Mouse (Mus musculus) neural tube, embryonic 15.5 days (tissue): Measurements from ENCODE around the gene Elmsan1. TPM values are rescaled to one million over a fixed set of nuclear protein-coding genes. Genes with fewer than 3 reads are reported as not detected.

Source experiments
- ATAC-seq: fragments of 200-750 bp; cut with Nextera tagmentation; 2 replicates; pipeline ENCODE4 v1.8.0; 2017; ENCODE audit warnings: mild to moderate bottlenecking, moderate TSS enrichment, moderate library complexity; ENCODE audit not compliant: low FRiP score
- H3K27ac ChIP-seq: fragments of 300-500 bp; sonication (generic); replicated peaks from 2 replicates; pipeline ENCODE4 v1.5.1; 2015; ENCODE audit warnings: mild to moderate bottlenecking, inconsistent platforms
- H3K27me3 ChIP-seq: fragments of 300-500 bp; sonication (generic); replicated peaks from 2 replicates; pipeline ENCODE4 v1.6.1; 2015; ENCODE audit warnings: inconsistent platforms
- H3K36me3 ChIP-seq: fragments of 300-500 bp; sonication (generic); 2 replicates; pipeline ENCODE4 v1.6.1; 2015; ENCODE audit warnings: inconsistent platforms
- H3K4me1 ChIP-seq: fragments of 300-500 bp; sonication (generic); 2 replicates; pipeline ENCODE4 v1.6.1; 2015; ENCODE audit warnings: inconsistent platforms
- H3K4me2 ChIP-seq: fragments of 300-500 bp; sonication (generic); 2 replicates; pipeline ENCODE4 v1.6.1; 2015; ENCODE audit warnings: inconsistent platforms, mild to moderate bottlenecking, moderate library complexity
- H3K4me3 ChIP-seq: fragments of 300-500 bp; sonication (generic); replicated peaks from 2 replicates; pipeline ENCODE4 v1.5.1; 2015; ENCODE audit warnings: mild to moderate bottlenecking, inconsistent platforms
- H3K9ac ChIP-seq: fragments of 300-500 bp; sonication (generic); replicated peaks from 2 replicates; pipeline ENCODE4 v1.6.1; 2015; ENCODE audit warnings: mild to moderate bottlenecking, inconsistent platforms
- H3K9me3 ChIP-seq: fragments of 300-500 bp; sonication (generic); replicated peaks from 2 replicates; pipeline ENCODE4 v1.6.1; 2016; ENCODE audit warnings: inconsistent platforms
- WGBS: fragments of 180-500 bp; shearing (Covaris S2); methylation state at CpG from one replicate; pipeline ENCODE4 v1.1.7; 2015; ENCODE audit warnings: mixed read lengths; 5-methylcytosine and 5-hydroxymethylcytosine counted together
- polyA plus RNA-seq: library from polyadenylated mRNA; unstranded; fragments of >200 nt; fragmentation: Nextera tagmentation; extraction: Ambion mirVana; gene quantifications from 2 replicates; pipeline ENCODE4 v1.2.1, GENCODE M21; 2015

Gene Elmsan1
- polyA plus RNA-seq, 1 experiment from 2014 or later, result 4.0 TPM

GRCm38 (mm10) chr12:84233488-84234100 lies 14.9 kb upstream of the Elmsan1 start:
- Histone ChIP-seq H3K4me1 (no peaks in the 10 kb centered on the region), H3K4me3 (no peak overlapping the region), H3K27ac (no peak overlapping the region), H3K27me3 (no peaks in the 10 kb centered on the region), H3K36me3 (no peaks in the 10 kb centered on the region), H3K4me2 (no peak overlapping the region), H3K9ac (no peak overlapping the region), H3K9me3 (no peaks in the 10 kb centered on the region)
- ATAC-seq, result no peak
- WGBS, result 89% methylated on average over 8 of the region's 8 CpGs

GRCm38 (mm10) chr12:84226117-84226840 lies 7.6 kb upstream of the Elmsan1 start:
- Histone ChIP-seq H3K36me3 (no peaks in the 10 kb centered on the region), H3K9ac (no peak overlapping the region), H3K4me1 (peaks cover 8% of the 10 kb centered on the region), H3K27ac (no peak overlapping the region), H3K4me3 (no peak overlapping the region), H3K27me3 (no peaks in the 10 kb centered on the region), H3K9me3 (no peaks in the 10 kb centered on the region), H3K4me2 (no peak overlapping the region)
- 82% methylated on average over 9 of the region's 9 CpGs for WGBS
- ATAC-seq, result no peak

GRCm38 (mm10) chr12:84222405-84222961 lies 3.8 kb upstream of the Elmsan1 start:
- 0 out of 2 replicates have a peak, but pooled peaks cover under 1% of the 10 kb centered on the region for H3K27me3 ChIP-seq
- H3K9me3 ChIP-seq, result no peaks in the 10 kb centered on the region
- peak overlapping the region; percentile 59 for H3K4me2 ChIP-seq
- H3K9ac ChIP-seq, result 0 out of 2 replicates have a peak overlapping the region, but pooled peaks have one; percentile 4
- peak overlapping the region; percentile 33 for H3K4me3 ChIP-seq
- 1% methylated on average over 17 of the region's 17 CpGs for WGBS
- no peak for ATAC-seq
- H3K4me1 ChIP-seq, result peaks cover 29% of the 10 kb centered on the region
- peak overlapping the region; percentile 42 for H3K27ac ChIP-seq
- no peaks in the 10 kb centered on the region for H3K36me3 ChIP-seq

- Histone ChIP-seq H3K27me3 (0 out of 2 replicates have a peak, but pooled peaks cover 5% of the 10 kb centered on the region), H3K9me3 (no peaks in the 10 kb centered on the region), H3K4me2 (no peak overlapping the region), H3K9ac (no peak overlapping the region), H3K4me1 (peaks cover 40% of the 10 kb centered on the region), H3K4me3 (no peak overlapping the region), H3K36me3 (no peaks in the 10 kb centered on the region), H3K27ac (no peak overlapping the region)
- WGBS, result 73% methylated on average over 14 of the region's 14 CpGs
- ATAC-seq, result no peak
These were observed 2.5 kb upstream of the Elmsan1 start for GRCm38 (mm10) chr12:84220951-84221891.

- ATAC-seq, result no peak
- peaks cover 45% of the 10 kb centered on the region for H3K4me1 ChIP-seq
These were observed 1.8 kb upstream of the Elmsan1 start for GRCm38 (mm10) chr12:84220515-84220914.

GRCm38 (mm10) chr12:84219121-84219561 lies 460 bp upstream of the Elmsan1 start:
- ATAC-seq, result 0 out of 2 replicates have a peak, but pooled peaks have one; percentile 25
- no peaks in the 10 kb centered on the region for H3K9me3 ChIP-seq
- peak overlapping the region; percentile 77 for H3K27ac ChIP-seq
- peak overlapping the region; percentile 65 for H3K4me3 ChIP-seq
- H3K36me3 ChIP-seq, result no peaks in the 10 kb centered on the region
- H3K9ac ChIP-seq, result peak overlapping the region; percentile 57
- H3K27me3 ChIP-seq, result 0 out of 2 replicates have a peak, but pooled peaks cover 5% of the 10 kb centered on the region
- H3K4me2 ChIP-seq, result peak overlapping the region; percentile 96
- H3K4me1 ChIP-seq, result peaks cover 55% of the 10 kb centered on the region
- WGBS, result 3% methylated on average over 14 of the region's 14 CpGs

More at GRCm38 (mm10) chr12:84220515-84220914, 1.8 kb upstream of the Elmsan1 start:
- WGBS, result 59% methylated on average over 4 of the region's 4 CpGs
- Histone ChIP-seq H3K27me3 (0 out of 2 replicates have a peak, but pooled peaks cover 5% of the 10 kb centered on the region), H3K4me2 (no peak overlapping the region), H3K27ac (no peak overlapping the region), H3K9me3 (no peaks in the 10 kb centered on the region), H3K36me3 (no peaks in the 10 kb centered on the region), H3K4me3 (no peak overlapping the region), H3K9ac (no peak overlapping the region)

- H3K4me2 ChIP-seq, result peak overlapping the region; percentile 96
- 0 out of 2 replicates have a peak, but pooled peaks cover 5% of the 10 kb centered on the region for H3K27me3 ChIP-seq
- H3K27ac ChIP-seq, result peak overlapping the region; percentile 77
- no peak for ATAC-seq
- no peaks in the 10 kb centered on the region for H3K36me3 ChIP-seq
- WGBS, result 4% methylated on average over 21 of the region's 21 CpGs
- peak overlapping the region; percentile 57; the same call in 1 of the 2 replicates for H3K9ac ChIP-seq
- peaks cover 56% of the 10 kb centered on the region for H3K4me1 ChIP-seq
- H3K9me3 ChIP-seq, result no peaks in the 10 kb centered on the region
- peak overlapping the region; percentile 65 for H3K4me3 ChIP-seq
These were observed 1.1 kb downstream of the Elmsan1 start for GRCm38 (mm10) chr12:84217508-84218131.

- peak overlapping the region; percentile 96 for H3K4me2 ChIP-seq
- H3K4me1 ChIP-seq, result peaks cover 55% of the 10 kb centered on the region
- no peaks in the 10 kb centered on the region for H3K9me3 ChIP-seq
- peak overlapping the region; percentile 77 for H3K27ac ChIP-seq
- H3K27me3 ChIP-seq, result 0 out of 2 replicates have a peak, but pooled peaks cover 5% of the 10 kb centered on the region
- 0 out of 2 replicates have a peak overlapping the region, but pooled peaks have one; percentile 57 for H3K9ac ChIP-seq
- no peak for ATAC-seq
- peak overlapping the region; percentile 65 for H3K4me3 ChIP-seq
- 17% methylated on average over 4 of the region's 4 CpGs for WGBS
- no peaks in the 10 kb centered on the region for H3K36me3 ChIP-seq
These were observed 1.6 kb downstream of the Elmsan1 start for GRCm38 (mm10) chr12:84217111-84217507.

GRCm38 (mm10) chr12:84215758-84216440 lies 2.8 kb downstream of the Elmsan1 start:
- no peak overlapping the region for H3K9ac ChIP-seq
- no peak for ATAC-seq
- WGBS, result 47% methylated on average over 11 of the region's 11 CpGs
- H3K4me1 ChIP-seq, result peaks cover 62% of the 10 kb centered on the region
- no peak overlapping the region for H3K4me3 ChIP-seq
- H3K27ac ChIP-seq, result no peak overlapping the region
- H3K4me2 ChIP-seq, result no peak overlapping the region
- 0 out of 2 replicates have a peak, but pooled peaks cover 5% of the 10 kb centered on the region for H3K27me3 ChIP-seq
- H3K9me3 ChIP-seq, result no peaks in the 10 kb centered on the region
- H3K36me3 ChIP-seq, result no peaks in the 10 kb centered on the region

- no peak for ATAC-seq
- Histone ChIP-seq H3K9ac (no peak overlapping the region), H3K27me3 (0 out of 2 replicates have a peak, but pooled peaks cover 7% of the 10 kb centered on the region), H3K4me3 (no peak overlapping the region), H3K4me2 (no peak overlapping the region), H3K9me3 (no peaks in the 10 kb centered on the region), H3K36me3 (no peaks in the 10 kb centered on the region), H3K4me1 (peaks cover 64% of the 10 kb centered on the region), H3K27ac (0 out of 2 replicates have a peak overlapping the region, but pooled peaks have one; percentile 23)
- 49% methylated on average over 14 of the region's 14 CpGs for WGBS
These were observed 4.0 kb downstream of the Elmsan1 start for GRCm38 (mm10) chr12:84214495-84215175.
